8 mouse cellular contexts compared by ENCODE assay signal in the genomic region with DNA sequence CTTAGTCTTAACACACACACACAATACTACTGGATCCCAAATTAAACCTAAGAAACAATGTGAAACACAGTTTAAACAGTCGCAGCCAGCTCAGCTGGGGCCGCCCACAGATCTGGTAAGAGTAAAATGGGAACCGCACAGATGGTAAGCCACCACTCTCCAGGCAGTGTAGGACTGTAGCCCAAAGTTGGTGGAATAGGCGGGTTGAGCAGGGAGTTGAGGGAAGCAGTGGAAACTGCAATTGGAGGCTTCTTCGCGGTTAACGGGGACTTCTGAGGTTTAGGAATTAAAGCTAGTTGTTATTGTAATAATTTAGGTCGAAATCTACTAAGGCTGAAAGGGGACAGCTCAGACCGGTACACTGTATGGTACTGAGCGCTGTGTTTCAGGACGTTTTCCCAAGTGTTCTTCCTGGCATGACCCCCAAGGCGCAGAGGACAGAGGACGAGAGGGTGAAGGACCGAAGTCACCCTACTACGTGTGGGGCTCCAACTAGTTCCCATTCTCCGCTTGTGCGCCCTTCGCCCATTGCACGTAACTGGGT. TPM values are rescaled to one million over a fixed set of nuclear protein-coding genes. Genes with fewer than 3 reads are reported as not detected.
DNase-seq lines count a peak whose midpoint lies in the region; ATAC-seq lines count a peak whose summit lies in the region.

No protein-coding gene starts in this region.

- peak overlapping the region; percentile 73 for H3K27ac ChIP-seq in kidney, embryonic 16.5 days (ENCODE audit: low read length)
- H3K27ac ChIP-seq in forebrain, embryonic 15.5 days (replicated peaks), result peak overlapping the region; percentile 76
- peak overlapping the region; percentile 94 for H3K27ac ChIP-seq in liver, embryonic 13.5 days

- H3K4me1 ChIP-seq in kidney, embryonic 16.5 days (ENCODE audit: insufficient read depth, low read length), result peaks cover 9% of the 10 kb centered on the region
- H3K4me1 ChIP-seq in forebrain, embryonic 15.5 days, result peaks cover 10% of the 10 kb centered on the region
- peaks cover 53% of the 10 kb centered on the region for H3K4me1 ChIP-seq in liver, embryonic 13.5 days (replicated peaks)

- H3K36me3 ChIP-seq in kidney, embryonic 16.5 days (ENCODE audit: insufficient read depth, low read length), result peaks cover under 1% of the 10 kb centered on the region; the same call in 1 of the 2 replicates
- H3K36me3 ChIP-seq in forebrain, embryonic 15.5 days, result peaks cover 4% of the 10 kb centered on the region; the same call in 1 of the 2 replicates
- peaks cover 5% of the 10 kb centered on the region for H3K36me3 ChIP-seq in liver, embryonic 13.5 days

- H3K27me3 ChIP-seq in kidney, embryonic 16.5 days (ENCODE audit: insufficient read depth, low read length), result no peaks in the 10 kb centered on the region
- H3K27me3 ChIP-seq in forebrain, embryonic 15.5 days, result no peaks in the 10 kb centered on the region
- no peaks in the 10 kb centered on the region for H3K27me3 ChIP-seq in liver, embryonic 13.5 days

- peak; percentile 82 for ATAC-seq in kidney, embryonic 16.5 days (ENCODE audit: low FRiP score, low TSS enrichment)
- ATAC-seq in activated CD4-positive, CD25-positive, alpha-beta regulatory T cell, adult 4 months, result peak; percentile 14
- ATAC-seq in forebrain, embryonic 15.5 days (replicated peaks), result peak; percentile 83
- ATAC-seq in liver, embryonic 13.5 days (ENCODE audit: low read depth), result peak; percentile 53

- WGBS in kidney, embryonic 16.5 days, result under 1% methylated on average over 19 of the region's 19 CpGs
- under 1% methylated on average over 19 of the region's 19 CpGs for WGBS in forebrain, embryonic 15.5 days
- under 1% methylated on average over 19 of the region's 19 CpGs for WGBS in liver, embryonic 13.5 days (ENCODE audit: insufficient replicate concordance)

- H3K4me2 ChIP-seq in kidney, embryonic 16.5 days (replicated peaks; ENCODE audit: low read depth, low read length), result peak overlapping the region; percentile 76
- H3K4me2 ChIP-seq in forebrain, embryonic 15.5 days (replicated peaks), result peak overlapping the region; percentile 59
- peak overlapping the region; percentile 72 for H3K4me2 ChIP-seq in liver, embryonic 13.5 days

- H3K9ac ChIP-seq in kidney, embryonic 16.5 days (replicated peaks; ENCODE audit: low read length), result peak overlapping the region; percentile 82
- peak overlapping the region; percentile 64 for H3K9ac ChIP-seq in forebrain, embryonic 15.5 days (replicated peaks)
- peak overlapping the region; percentile 80 for H3K9ac ChIP-seq in liver, embryonic 13.5 days

- peak overlapping the region; percentile 86 for H3K4me3 ChIP-seq in kidney, embryonic 16.5 days (ENCODE audit: low read length)
- H3K4me3 ChIP-seq in forebrain, embryonic 15.5 days, result peak overlapping the region; percentile 71
- peak overlapping the region; percentile 68 for H3K4me3 ChIP-seq in liver, embryonic 13.5 days (replicated peaks)

- DNase-seq in kidney, adult 11 months, result no peak
- peak; percentile 82 for DNase-seq in layer of hippocampus, adult 11-12 months (ENCODE audit: low spot score)
- DNase-seq in liver, embryonic 13.5 days, result peak; percentile 38
- DNase-seq in right cerebral cortex, postnatal 25 days, result peak; percentile 84
- DNase-seq in adrenal gland, postnatal 25 days, result no peak

- H3K9me3 ChIP-seq in kidney, embryonic 16.5 days (ENCODE audit: low read length), result no peaks in the 10 kb centered on the region
- no peaks in the 10 kb centered on the region for H3K9me3 ChIP-seq in forebrain, embryonic 15.5 days
- H3K9me3 ChIP-seq in liver, embryonic 13.5 days (replicated peaks), result no peaks in the 10 kb centered on the region

RNA-seq across cellular contexts. Expression of a gene that starts 0.6 kb away (rescaled TPM):
- 22.7 and 24.0 TPM in 2 replicates for polyA plus RNA-seq in kidney, embryonic 16.5 days (2015; fragmentation: Nextera tagmentation; extraction: Ambion mirVana)
- polyA plus RNA-seq in activated CD4-positive, CD25-positive, alpha-beta regulatory T cell, adult 4 months (2017; shearing (Covaris generic)), result 1 to 10 TPM; 4.6 to 6.3 TPM
- 24.7 and 25.0 TPM in 2 replicates for polyA plus RNA-seq in forebrain, embryonic 15.5 days (2015; fragmentation: Nextera tagmentation; extraction: Ambion mirVana)
- polyA plus RNA-seq in liver, embryonic 13.5 days (2015; fragmentation: Nextera tagmentation; extraction: Ambion mirVana), result 14.2 and 16.4 TPM in 2 replicates
- total RNA-seq in adrenal gland, postnatal 25 days (2021), result 13.8 and 24.4 TPM in 2 replicates

RNA-seq across cellular contexts. Expression of a gene that starts 24.5 kb away (rescaled TPM):
- 54.1 and 55.3 TPM in 2 replicates for polyA plus RNA-seq in kidney, embryonic 16.5 days (2015; fragmentation: Nextera tagmentation; extraction: Ambion mirVana)
- 10 to 100 TPM; 42.5 to 43.7 TPM for polyA plus RNA-seq in activated CD4-positive, CD25-positive, alpha-beta regulatory T cell, adult 4 months (2017; shearing (Covaris generic))
- 84.8 and 84.9 TPM in 2 replicates for polyA plus RNA-seq in forebrain, embryonic 15.5 days (2015; fragmentation: Nextera tagmentation; extraction: Ambion mirVana)
- 57.1 and 61.2 TPM in 2 replicates for polyA plus RNA-seq in liver, embryonic 13.5 days (2015; fragmentation: Nextera tagmentation; extraction: Ambion mirVana)
- 30.4 and 36.9 TPM in 2 replicates for total RNA-seq in adrenal gland, postnatal 25 days (2021)

Comparison
In these comparisons a context has a peak if more than half of its experiments do, and no peak if none do; other contexts are left out.
1. ATAC-seq: peak in every context shown above with its lines; median percentile 83 in forebrain, embryonic 15.5 days; 82 in kidney, embryonic 16.5 days; 53 in liver, embryonic 13.5 days; 14 in activated CD4-positive, CD25-positive, alpha-beta regulatory T cell, adult 4 months.
2. DNase-seq: peak in layer of hippocampus, adult 11-12 months (single experiment), liver, embryonic 13.5 days (single experiment) and right cerebral cortex, postnatal 25 days (single experiment); none in kidney, adult 11 months (single experiment) and adrenal gland, postnatal 25 days (single experiment).
3. Peak in every context shown above with its lines, with median percentiles within 50 percentile points of each other: H3K27ac ChIP-seq, H3K4me2 ChIP-seq, H3K4me3 ChIP-seq and H3K9ac ChIP-seq.